Mouse (Mus musculus) olfactory bulb, adult 2 months (tissue): ENCODE results near the gene Dbnl. TPM values are rescaled to one million over a fixed set of nuclear protein-coding genes. Genes with fewer than 3 reads are reported as not detected.
"Not testable (repeated sequence)": the region's sequence is repeated elsewhere in the genome, so short reads cannot be mapped to it uniquely, and the experiment has no call there.

ENCODE experiments used
- H3K27ac ChIP-seq: fragments of 200-500 bp; 2 replicates; pipeline ENCODE4 v1.5.1; 2012; ENCODE audit warnings: low read depth, low read length; ENCODE audit not compliant: insufficient read depth
- H3K4me1 ChIP-seq: fragments of 200-500 bp; 2 replicates; pipeline ENCODE4 v1.6.1; 2012; ENCODE audit warnings: low read length; ENCODE audit not compliant: control insufficient read depth, insufficient read depth
- H3K4me3 ChIP-seq: fragments of 200-500 bp; 2 replicates; pipeline ENCODE4 v1.5.1; 2012; ENCODE audit warnings: mild to moderate bottlenecking, low read depth, low read length, moderate library complexity; ENCODE audit not compliant: insufficient read depth
- CTCF ChIP-seq: fragments of 200-500 bp; IDR thresholded peaks from 2 replicates; pipeline ENCODE4 v1.5.1; 2012; ENCODE audit warnings: low read depth, mild to moderate bottlenecking, low read length, moderate library complexity; ENCODE audit not compliant: insufficient read depth
- POLR2A ChIP-seq: fragments of 200-500 bp; IDR thresholded peaks from 2 replicates; pipeline ENCODE4 v1.6.1; 2012; ENCODE audit warnings: mild to moderate bottlenecking, low read depth, low read length, moderate library complexity; ENCODE audit not compliant: insufficient read depth
- WGBS: fragments of 180-500 bp; shearing (Covaris S2); methylation state at CpG from one replicate; pipeline ENCODE4 v1.1.7; 2018; 5-methylcytosine and 5-hydroxymethylcytosine counted together
- polyA plus RNA-seq: library from polyadenylated mRNA; stranded (reverse); fragments of >200 nt; gene quantifications from 2 replicates; pipeline ENCODE4 v1.2.4, GENCODE M21; 2012; ENCODE audit warnings: low replicate concordance; ENCODE audit not compliant: missing spikeins, insufficient read depth, insufficient read length

The Dbnl gene
- polyA plus RNA-seq, 1 experiment = not detected

DNA sequence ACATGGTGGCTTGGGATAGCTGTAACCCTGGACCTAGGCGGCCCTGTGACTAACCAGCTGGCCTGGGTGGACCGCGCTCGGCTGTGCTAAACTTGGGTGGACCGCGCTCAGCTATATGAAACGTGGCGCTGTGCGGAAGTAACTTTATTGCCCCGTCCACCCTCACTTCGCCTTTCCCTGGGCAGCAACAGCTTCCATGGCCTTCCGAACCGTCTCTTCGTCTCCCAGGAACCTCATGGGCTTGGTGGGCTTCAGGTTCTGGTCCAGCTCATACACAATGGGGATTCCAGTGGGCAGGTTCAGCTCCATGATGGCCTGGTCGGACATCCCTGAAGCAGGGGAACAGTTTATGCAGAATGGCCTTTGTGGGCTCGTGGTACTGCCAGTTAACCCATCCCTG, 13.2 kb downstream of the Dbnl start:
- Histone ChIP-seq H3K4me1 (peaks cover 9% of the 10 kb centered on the region; the same call in 1 of the 2 replicates), H3K27ac (no peak overlapping the region), H3K4me3 (no peak overlapping the region)
- TF ChIP-seq POLR2A (no peak), CTCF (no peak)
- WGBS = 94% methylated on average over 16 of the region's 16 CpGs

DNA sequence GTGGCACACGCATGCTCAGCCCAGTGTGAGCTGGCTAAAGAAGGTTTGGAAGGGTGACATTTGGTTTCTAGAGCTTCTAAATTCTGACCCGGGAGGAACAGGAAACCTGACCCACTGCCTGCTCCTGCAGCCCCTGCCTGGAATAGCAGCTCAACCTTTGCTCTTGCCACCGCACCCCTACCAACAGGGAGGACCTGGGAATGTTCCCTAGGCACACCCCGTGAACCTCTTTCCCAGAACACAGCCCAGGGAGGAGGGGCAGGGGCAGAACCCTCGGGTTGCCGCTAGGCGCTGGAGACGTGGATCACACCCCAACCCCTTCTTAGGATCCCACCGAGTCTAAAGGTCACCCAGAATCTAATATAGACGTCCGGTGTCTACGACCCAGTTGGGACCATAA, 13.7 kb downstream of the Dbnl start:
- WGBS = 72% methylated on average over 12 of the region's 12 CpGs
- TF ChIP-seq POLR2A = no peak
- no peak for TF ChIP-seq CTCF
- H3K4me3 ChIP-seq = no peak overlapping the region
- H3K27ac ChIP-seq = no peak overlapping the region
- peaks cover 9% of the 10 kb centered on the region; the same call in 1 of the 2 replicates for H3K4me1 ChIP-seq

DNA sequence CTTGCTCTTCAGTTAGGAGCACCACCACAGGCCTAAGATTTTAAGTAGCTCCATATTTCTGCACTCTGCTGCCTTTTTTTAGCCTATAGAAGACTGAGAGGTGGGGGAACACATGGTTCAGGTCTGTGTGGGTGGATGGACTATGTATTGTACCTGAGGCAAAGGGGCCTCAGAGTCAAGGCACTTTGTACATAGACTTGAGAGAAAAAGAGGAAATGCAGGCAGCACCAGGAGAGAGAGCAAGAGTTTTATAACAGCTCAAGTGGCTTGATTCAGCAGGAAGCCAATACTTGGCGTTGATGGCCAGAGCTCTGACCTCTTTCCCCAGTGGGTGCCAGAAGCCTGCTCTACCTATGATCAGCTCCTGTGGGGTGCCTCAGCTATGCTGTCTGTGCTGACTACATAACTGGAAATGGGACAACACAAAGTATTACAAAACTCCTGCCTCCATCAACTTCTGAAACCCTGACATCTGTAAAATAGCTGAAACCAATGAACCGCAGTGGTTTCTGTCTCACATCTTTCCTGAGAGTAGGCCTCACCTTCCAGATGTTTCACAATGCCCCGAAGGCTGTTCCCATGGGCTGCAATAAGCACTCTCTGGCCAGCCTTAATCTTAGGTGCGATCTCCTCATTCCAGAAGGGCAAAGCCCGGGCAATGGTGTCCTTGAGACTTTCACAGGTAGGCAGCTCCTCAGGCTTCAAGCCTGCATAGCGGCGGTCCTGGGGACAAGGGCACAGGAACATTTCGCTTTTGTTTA, 14.3 kb downstream of the Dbnl start:
- H3K4me1 ChIP-seq = peaks cover 9% of the 10 kb centered on the region; the same call in 1 of the 2 replicates
- TF ChIP-seq POLR2A (no peak), CTCF (no peak)
- WGBS = 75% methylated on average over 8 of the region's 8 CpGs
- H3K4me3 ChIP-seq = no peak overlapping the region
- no peak overlapping the region for H3K27ac ChIP-seq

- Histone ChIP-seq H3K27ac (no peak within 1 kb of the TSS), H3K4me3 (no peak within 1 kb of the TSS)
- WGBS = 52% methylated on average over 8 of the region's 8 CpGs
Measured at GRCm38 (mm10) chr11:5803551-5803981, 15.3 kb downstream of the Dbnl start, which contains the start of gene Pgam2. Pgam2 (minus strand) TSS chr11:5803733.

GRCm38 (mm10) chr11:5804174-5804573, 15.9 kb downstream of the Dbnl start:
- Histone ChIP-seq H3K27ac (no peak overlapping the region), H3K4me1 (peaks cover 9% of the 10 kb centered on the region; the same call in 1 of the 2 replicates), H3K4me3 (no peak overlapping the region)
- 73% methylated on average over 5 of the region's 5 CpGs for WGBS
- TF ChIP-seq POLR2A = no peak
- TF ChIP-seq CTCF = no peak

More at GRCm38 (mm10) chr11:5803551-5803981, 15.3 kb downstream of the Dbnl start, which contains the start of gene Pgam2:
- TF ChIP-seq CTCF (no peak), POLR2A (no peak)
- H3K4me1 ChIP-seq = peaks cover 9% of the 10 kb centered on the region; the same call in 1 of the 2 replicates

DNA sequence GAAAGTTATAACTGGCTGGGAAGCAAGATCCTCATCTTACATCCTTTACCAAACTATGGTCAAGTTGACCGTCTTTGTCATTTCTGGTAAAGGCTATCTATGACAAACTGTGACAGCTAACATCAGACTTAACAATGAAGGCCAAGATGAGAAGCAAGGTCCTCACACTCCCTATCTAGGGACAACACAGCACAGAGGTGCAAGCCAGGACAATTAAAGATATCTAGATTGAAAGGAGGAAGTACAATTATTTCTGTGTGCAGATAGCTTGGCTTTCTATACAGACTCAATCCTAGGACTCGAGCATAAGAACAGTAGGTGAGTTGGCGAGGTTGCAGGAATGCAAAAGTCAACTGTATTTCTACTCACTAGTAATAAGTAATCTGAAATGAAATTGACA, 17.4 kb downstream of the Dbnl start:
- 88% methylated on average over 3 of the region's 3 CpGs for WGBS
- Histone ChIP-seq H3K27ac (no peak overlapping the region), H3K4me1 (peaks cover 9% of the 10 kb centered on the region; the same call in 1 of the 2 replicates), H3K4me3 (no peak overlapping the region)
- TF ChIP-seq POLR2A (no peak), CTCF (no peak)

DNA sequence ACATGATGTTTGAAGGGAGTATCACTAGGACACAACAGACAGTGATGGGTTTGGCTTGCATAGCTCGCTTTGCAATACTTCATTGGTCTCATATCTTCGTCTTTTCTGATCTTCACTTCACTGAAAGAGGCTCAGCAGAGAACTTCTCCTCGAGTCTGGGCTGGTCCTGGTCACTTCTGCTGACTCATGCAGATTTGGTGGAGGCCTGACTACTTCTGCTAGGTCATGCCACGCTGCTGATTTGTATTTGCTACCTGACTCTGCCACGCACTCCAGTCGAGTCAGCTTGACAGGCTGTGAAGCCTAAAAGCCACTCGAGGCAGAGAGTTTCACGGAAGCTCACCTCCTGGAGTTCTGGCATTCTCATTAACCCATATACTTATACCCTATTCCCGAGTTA, 19.7 kb downstream of the Dbnl start:
- no peak overlapping the region for H3K27ac ChIP-seq
- WGBS = 82% methylated on average over 9 of the region's 9 CpGs
- no peak overlapping the region for H3K4me3 ChIP-seq
- TF ChIP-seq POLR2A (no peak), CTCF (no peak)
- H3K4me1 ChIP-seq = peaks cover 8% of the 10 kb centered on the region; the same call in 1 of the 2 replicates

DNA sequence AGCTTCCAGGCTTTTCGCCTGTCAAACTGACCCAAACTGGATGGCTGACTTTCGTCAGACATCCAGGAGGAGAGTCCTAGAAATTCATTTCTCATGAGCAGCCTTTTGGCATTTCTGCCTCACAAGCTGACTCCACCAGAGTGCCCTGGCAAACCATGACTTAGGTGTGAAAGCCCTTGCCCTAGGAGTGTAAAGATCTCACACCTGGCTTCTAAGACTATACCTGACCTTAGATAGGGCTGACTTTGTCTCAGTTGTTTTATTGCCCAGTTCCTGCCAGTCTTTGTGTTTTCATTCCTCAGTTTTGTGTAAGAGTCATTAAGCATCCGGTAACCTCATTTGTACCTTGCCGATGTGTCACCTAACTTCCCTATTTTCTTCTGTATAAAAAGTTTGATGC, 21.2 kb downstream of the Dbnl start:
- not testable (repeated sequence) for H3K4me1 ChIP-seq, H3K27ac ChIP-seq, H3K4me3 ChIP-seq
- 94% methylated on average over 4 of the region's 4 CpGs for WGBS

DNA sequence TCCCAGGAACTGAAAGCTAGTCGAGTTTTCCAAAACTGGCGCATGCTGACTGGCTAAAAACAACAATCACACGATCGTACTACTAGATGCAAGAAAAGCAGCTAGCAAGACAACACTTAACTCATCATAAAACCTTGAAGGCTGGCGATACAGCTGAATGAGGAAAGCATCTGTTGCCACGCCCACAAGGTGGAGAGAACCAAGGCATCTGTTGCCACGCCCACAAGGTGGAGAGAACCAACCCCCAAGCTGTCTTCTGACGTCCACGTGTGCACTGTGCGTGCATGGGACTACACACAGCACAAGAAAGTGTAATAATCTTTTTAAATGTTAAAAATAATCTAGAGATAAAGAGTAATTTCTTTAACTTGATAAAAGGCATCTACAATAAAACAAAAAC, 25.1 kb downstream of the Dbnl start:
- no peak overlapping the region for H3K4me3 ChIP-seq
- H3K27ac ChIP-seq = no peak overlapping the region
- 74% methylated on average over 10 of the region's 10 CpGs for WGBS
- TF ChIP-seq POLR2A = no peak
- TF ChIP-seq CTCF = no peak
- H3K4me1 ChIP-seq = no peaks in the 10 kb centered on the region

- Histone ChIP-seq H3K27ac (no peak overlapping the region), H3K4me3 (no peak overlapping the region), H3K4me1 (no peaks in the 10 kb centered on the region)
- 72% methylated on average over 2 of the region's 2 CpGs for WGBS
- TF ChIP-seq POLR2A = no peak
- TF ChIP-seq CTCF = no peak
Measured at GRCm38 (mm10) chr11:5819223-5819622, 30.9 kb downstream of the Dbnl start.
